Mouse (Mus musculus) hindbrain, embryonic 16.5 days (tissue): ENCODE measurements around the gene Zfp697. TPM values are rescaled to one million over a fixed set of nuclear protein-coding genes. Genes with fewer than 3 reads are reported as not detected.

Experiments
- ATAC-seq: fragments of 200-750 bp; cut with Nextera tagmentation; 2 replicates; pipeline ENCODE4 v1.8.0; 2017; ENCODE audit warnings: moderate TSS enrichment, moderate library complexity
- H3K27ac ChIP-seq: fragments of 300-500 bp; sonication (generic); 2 replicates; pipeline ENCODE4 v1.5.1; 2014; ENCODE audit warnings: low read depth, mild to moderate bottlenecking, control low read depth, low read length, moderate library complexity
- H3K27me3 ChIP-seq: fragments of 300-500 bp; sonication (generic); replicated peaks from 2 replicates; pipeline ENCODE4 v1.6.1; 2014; ENCODE audit warnings: low read length; ENCODE audit not compliant: control insufficient read depth, insufficient read depth
- H3K36me3 ChIP-seq: fragments of 300-500 bp; sonication (generic); 2 replicates; pipeline ENCODE4 v1.6.1; 2014; ENCODE audit warnings: mild to moderate bottlenecking, low read length, moderate library complexity, mixed read lengths; ENCODE audit not compliant: control insufficient read depth, insufficient read depth
- H3K4me1 ChIP-seq: fragments of 300-500 bp; sonication (generic); 2 replicates; pipeline ENCODE4 v1.6.1; 2014; ENCODE audit warnings: low read depth, low read length; ENCODE audit not compliant: control insufficient read depth, insufficient read depth
- H3K4me2 ChIP-seq: fragments of 300-500 bp; sonication (generic); 2 replicates; pipeline ENCODE4 v1.6.1; 2014; ENCODE audit warnings: mild to moderate bottlenecking, low read length, control low read depth, moderate library complexity
- H3K4me3 ChIP-seq: fragments of 300-500 bp; sonication (generic); 2 replicates; pipeline ENCODE4 v1.5.1; 2014; ENCODE audit warnings: mild to moderate bottlenecking, low read length, control low read depth, moderate library complexity
- H3K9ac ChIP-seq: fragments of 300-500 bp; sonication (generic); 2 replicates; pipeline ENCODE4 v1.6.1; 2014; ENCODE audit warnings: low read depth, mild to moderate bottlenecking, control low read depth, low read length, moderate library complexity
- H3K9me3 ChIP-seq: fragments of 300-500 bp; sonication (generic); 2 replicates; pipeline ENCODE4 v1.6.1; 2014; ENCODE audit warnings: mild to moderate bottlenecking, low read length, moderate library complexity; ENCODE audit not compliant: control insufficient read depth
- WGBS: fragments of 180-500 bp; shearing (Covaris S2); extraction: QIAGEN DNeasy Blood & Tissue Kit; methylation state at CpG from one replicate; pipeline ENCODE4 v1.1.7; 2014; 5-methylcytosine and 5-hydroxymethylcytosine counted together
- polyA plus RNA-seq: library from polyadenylated mRNA; unstranded; fragments of >200 nt; fragmentation: Nextera tagmentation; extraction: Ambion mirVana; gene quantifications from 2 replicates; pipeline ENCODE4 v1.2.1, GENCODE M21; 2015

The Zfp697 gene
- polyA plus RNA-seq, 1 experiment from 2014 or later, result 15.1 TPM

- H3K4me2 ChIP-seq, result no peak overlapping the region
- no peak overlapping the region for H3K9ac ChIP-seq
- no peak overlapping the region for H3K27ac ChIP-seq
- no peaks in the 10 kb centered on the region for H3K27me3 ChIP-seq
- H3K9me3 ChIP-seq, result no peaks in the 10 kb centered on the region
- WGBS, result 74% methylated on average over 2 of the region's 2 CpGs
- no peaks in the 10 kb centered on the region for H3K4me1 ChIP-seq
- no peaks in the 10 kb centered on the region for H3K36me3 ChIP-seq
- no peak overlapping the region for H3K4me3 ChIP-seq
- ATAC-seq, result no peak
These were observed 404.3 kb downstream of the Zfp697 start for GRCm38 (mm10) chr3:98786551-98786950.

Other genes starting within 250 kb of the Zfp697 start
- gene Adam30, start 221.8 kb upstream of the Zfp697 start, polyA plus RNA-seq, result not detected in 2 replicates
- not detected in 2 replicates for gene Reg4, start 160.3 kb upstream of the Zfp697 start, polyA plus RNA-seq
- gene Hmgcs2, start 102.0 kb upstream of the Zfp697 start, polyA plus RNA-seq, result 24.8 and 29.7 TPM in 2 replicates
- 197 and 219 TPM in 2 replicates for gene Phgdh, start 42.5 kb upstream of the Zfp697 start, polyA plus RNA-seq
- gene Gm4450, start 74.7 kb downstream of the Zfp697 start, polyA plus RNA-seq, result 0.19 TPM in 1 of 2 replicates, not detected in the other
- gene Hsd3b4, start 128.1 kb downstream of the Zfp697 start, polyA plus RNA-seq, result not detected in 2 replicates
- not detected in 2 replicates for gene Gm10681, start 206.3 kb downstream of the Zfp697 start, polyA plus RNA-seq
- gene Hsd3b5, start 247.8 kb downstream of the Zfp697 start, polyA plus RNA-seq, result not detected in 2 replicates